Comparison of ENCODE assay signal across 12 mouse cellular contexts in the genomic region with DNA sequence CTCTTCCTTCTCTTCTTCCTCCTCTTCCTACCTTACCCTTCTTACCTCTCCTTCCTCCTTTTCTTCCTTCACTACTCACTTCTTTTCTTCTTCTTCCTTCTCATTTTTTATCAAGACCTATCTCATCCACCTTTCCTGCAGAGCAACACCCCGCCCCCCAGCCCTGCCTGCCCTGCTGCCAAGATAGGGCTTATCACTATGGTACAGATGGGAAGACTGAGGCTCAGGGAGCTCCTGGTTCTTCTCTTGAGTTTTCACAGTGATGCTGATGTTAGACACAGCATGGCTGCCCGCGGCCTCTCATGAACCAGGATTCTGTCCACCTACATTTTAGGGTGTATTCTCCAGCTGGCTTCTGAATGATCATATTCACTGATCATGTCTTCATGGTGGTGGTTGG.
DNase-seq lines count a peak whose midpoint lies in the region; ATAC-seq and TF ChIP-seq lines count a peak whose summit lies in the region.
"Had no signal": no experiment of that assay in that cellular context is flagged by ENCODE, and none has a peak within 500 bp of the region (broad histone marks: within the 10 kb centered on the region; RNA-seq: fewer than 3 reads in every experiment).

No protein-coding gene starts in this region.

- no peak for TF ChIP-seq CTCF in bone marrow, adult 2 months (IDR thresholded peaks at IDR 0.05; ENCODE audit: control insufficient read depth, insufficient read depth, low read length)
- no peak for TF ChIP-seq CTCF in liver, postnatal 0 days (IDR thresholded peaks at IDR 0.05; ENCODE audit: low read depth)

- TF ChIP-seq EP300 in liver, postnatal 0 days (IDR thresholded peaks at IDR 0.05; ENCODE audit: low read depth), result peak; percentile 99

- no peaks in the 10 kb centered on the region for H3K36me3 ChIP-seq in hindbrain, embryonic 10.5 days
- H3K36me3 ChIP-seq in hindbrain, embryonic 13.5 days, result no peaks in the 10 kb centered on the region
- H3K36me3 ChIP-seq in erythroblast, embryonic 14.5 days (ENCODE audit: control insufficient read depth), result peaks cover 39% of the 10 kb centered on the region
- H3K36me3 ChIP-seq in liver, postnatal 0 days (replicated peaks; ENCODE audit: insufficient read depth, low read length), result no peaks in the 10 kb centered on the region
- H3K36me3 ChIP-seq: midbrain, embryonic 12.5 days had no signal

- no peak for ATAC-seq in hindbrain, embryonic 13.5 days (ENCODE audit: low FRiP score)
- ATAC-seq in liver, postnatal 0 days, result peak; percentile 87

- DNase-seq in hindbrain, embryonic 10.5 days (ENCODE audit: low spot score), result no peak
- DNase-seq in liver, postnatal 0 days, result peak; percentile 70
- no peak for DNase-seq in frontal cortex, adult 2 months (ENCODE audit: extremely low spot score in 1 of 2, low spot score in 1 of 2)
- DNase-seq in cerebellum, postnatal 10 days, result no peak
- DNase-seq: adrenal gland, postnatal 25 days; cerebellum, adult 11-12 months; lung, embryonic 14.5 days had no signal

- no peak overlapping the region for H3K9ac ChIP-seq in hindbrain, embryonic 13.5 days
- H3K9ac ChIP-seq in liver, postnatal 0 days (replicated peaks), result peak overlapping the region; percentile 50; the same call in 1 of the 2 replicates
- H3K9ac ChIP-seq: lung, embryonic 14.5 days; midbrain, embryonic 12.5 days had no signal

- TF ChIP-seq POLR2A in bone marrow, adult 2 months (IDR thresholded peaks at IDR 0.05; ENCODE audit: borderline replicate concordance, control insufficient read depth, low read depth, low read length), result no peak

- WGBS in hindbrain, embryonic 10.5 days, result 90% methylated on average over 3 of the region's 3 CpGs
- WGBS in hindbrain, embryonic 13.5 days, result 95% methylated on average over 3 of the region's 3 CpGs
- 70% methylated on average over 3 of the region's 3 CpGs for WGBS in bone marrow, adult 2 months
- 77% methylated on average over 3 of the region's 3 CpGs for WGBS in liver, postnatal 0 days (ENCODE audit: insufficient replicate concordance)

- no peak overlapping the region for H3K4me3 ChIP-seq in hindbrain, embryonic 10.5 days
- H3K4me3 ChIP-seq in hindbrain, embryonic 13.5 days, result no peak overlapping the region
- no peak overlapping the region for H3K4me3 ChIP-seq in bone marrow, adult 2 months (replicated peaks; ENCODE audit: control insufficient read depth, low read depth, low read length)
- peak overlapping the region; percentile 50 for H3K4me3 ChIP-seq in erythroblast, embryonic 14.5 days (replicated peaks)
- no peak overlapping the region for H3K4me3 ChIP-seq in liver, postnatal 0 days (ENCODE audit: low read depth, low read length)
- H3K4me3 ChIP-seq: midbrain, embryonic 12.5 days had no signal

- no peaks in the 10 kb centered on the region for H3K27me3 ChIP-seq in hindbrain, embryonic 10.5 days (ENCODE audit: insufficient read depth, poor library complexity, severe bottlenecking)
- no peaks in the 10 kb centered on the region for H3K27me3 ChIP-seq in hindbrain, embryonic 13.5 days
- peaks cover 6% of the 10 kb centered on the region for H3K27me3 ChIP-seq in erythroblast, embryonic 14.5 days (ENCODE audit: control insufficient read depth)
- no peaks in the 10 kb centered on the region for H3K27me3 ChIP-seq in liver, postnatal 0 days (ENCODE audit: insufficient read depth, low read length)
- H3K27me3 ChIP-seq: midbrain, embryonic 12.5 days had no signal

- peaks cover 6% of the 10 kb centered on the region for H3K4me1 ChIP-seq in hindbrain, embryonic 10.5 days (replicated peaks)
- peaks cover 4% of the 10 kb centered on the region for H3K4me1 ChIP-seq in hindbrain, embryonic 13.5 days (replicated peaks)
- peaks cover 4% of the 10 kb centered on the region for H3K4me1 ChIP-seq in bone marrow, adult 2 months (ENCODE audit: control insufficient read depth, insufficient read depth, low read length)
- peaks cover 90% of the 10 kb centered on the region for H3K4me1 ChIP-seq in erythroblast, embryonic 14.5 days (ENCODE audit: control insufficient read depth)
- H3K4me1 ChIP-seq in liver, postnatal 0 days (ENCODE audit: insufficient read depth), result peaks cover 18% of the 10 kb centered on the region

- no peak overlapping the region for H3K4me2 ChIP-seq in hindbrain, embryonic 13.5 days
- H3K4me2 ChIP-seq in liver, postnatal 0 days (ENCODE audit: low read depth, low read length), result peak overlapping the region; percentile 4
- H3K4me2 ChIP-seq: midbrain, embryonic 12.5 days had no signal

- H3K27ac ChIP-seq in hindbrain, embryonic 10.5 days, result 0 out of 2 replicates have a peak overlapping the region, but pooled peaks have one; percentile 35
- H3K27ac ChIP-seq in hindbrain, embryonic 13.5 days, result no peak overlapping the region
- peak overlapping the region; percentile 27; the same call in 1 of the 2 replicates for H3K27ac ChIP-seq in bone marrow, adult 2 months (ENCODE audit: control insufficient read depth, insufficient read depth, low read depth, low read length, poor library complexity)
- peak overlapping the region; percentile 77 for H3K27ac ChIP-seq in liver, postnatal 0 days (ENCODE audit: low read depth)
- H3K27ac ChIP-seq: kidney, postnatal 0 days; midbrain, embryonic 12.5 days had no signal

- H3K9me3 ChIP-seq in hindbrain, embryonic 10.5 days, result no peaks in the 10 kb centered on the region
- H3K9me3 ChIP-seq in hindbrain, embryonic 13.5 days, result no peaks in the 10 kb centered on the region
- H3K9me3 ChIP-seq in erythroblast, embryonic 14.5 days (ENCODE audit: control insufficient read depth, low read length), result peaks cover 31% of the 10 kb centered on the region
- H3K9me3 ChIP-seq in liver, postnatal 0 days (ENCODE audit: low read length), result no peaks in the 10 kb centered on the region
- H3K9me3 ChIP-seq: midbrain, embryonic 12.5 days had no signal
